Mouse (Mus musculus) right cerebral cortex, postnatal 10 days (tissue): ENCODE measurements at regions not wholly inside any gene's neighbourhood (a gene's known extent, or its start where the extent isn't known, plus 50 kb on each side); places are given as distances from the start of the nearest gene placed in this dataset.

Source experiments
- DNase-seq, 2 experiments: peaks; one replicate each; pipeline ENCODE4 v3.0.0; 2021; ENCODE audit warnings: low spot score in 2 of 2

GRCm38 (mm10) chr7:36095258-36096130 is 292.7 kb upstream of the Zfp507 start:
- DNase-seq: no peak

- no peak for DNase-seq
Measured at GRCm38 (mm10) chr7:36091132-36091531, 288.3 kb upstream of the Zfp507 start.

GRCm38 (mm10) chr7:36090291-36091123 is 287.7 kb upstream of the Zfp507 start:
- no peak for DNase-seq

- DNase-seq: no peak
Measured at GRCm38 (mm10) chr7:36087598-36087997, 284.8 kb upstream of the Zfp507 start.

GRCm38 (mm10) chr7:36078666-36079065 is 275.9 kb upstream of the Zfp507 start:
- DNase-seq: no peak

- no peak for DNase-seq
Measured at GRCm38 (mm10) chr7:36078089-36078654, 275.4 kb upstream of the Zfp507 start.

- no peak for DNase-seq
Measured at GRCm38 (mm10) chr7:36077271-36077670, 274.5 kb upstream of the Zfp507 start.

GRCm38 (mm10) chr7:36076021-36076441 is 273.2 kb upstream of the Zfp507 start:
- no peak for DNase-seq

- peak in 1 of 2 experiments; percentile 64 for DNase-seq
Measured at GRCm38 (mm10) chr7:36071774-36072173, 269.0 kb upstream of the Zfp507 start.

- no peak for DNase-seq
Measured at GRCm38 (mm10) chr7:36066725-36067124, 263.9 kb upstream of the Zfp507 start.

- peak; percentile 40 for DNase-seq
Measured at GRCm38 (mm10) chr7:36061679-36062078, 258.9 kb upstream of the Zfp507 start.

- DNase-seq: peak; percentile 64 to 86
Measured at GRCm38 (mm10) chr7:36060426-36060825, 257.6 kb upstream of the Zfp507 start.

- peak in 1 of 2 experiments; percentile 39 for DNase-seq
Measured at GRCm38 (mm10) chr7:36046053-36046452, 243.2 kb upstream of the Zfp507 start.

- no peak for DNase-seq
Measured at GRCm38 (mm10) chr7:36031881-36032280, 229.1 kb upstream of the Zfp507 start.

GRCm38 (mm10) chr7:36023015-36023414 is 220.2 kb upstream of the Zfp507 start:
- DNase-seq: no peak

GRCm38 (mm10) chr7:36022489-36022888 is 219.7 kb upstream of the Zfp507 start:
- DNase-seq: no peak

- DNase-seq: no peak
Measured at GRCm38 (mm10) chr7:36016926-36017753, 214.3 kb upstream of the Zfp507 start.

GRCm38 (mm10) chr7:35996609-35997008 is 193.8 kb upstream of the Zfp507 start:
- no peak for DNase-seq

GRCm38 (mm10) chr7:35992511-35992910 is 189.7 kb upstream of the Zfp507 start:
- DNase-seq: no peak

- no peak for DNase-seq
Measured at GRCm38 (mm10) chr7:35991141-35991540, 188.3 kb upstream of the Zfp507 start.

GRCm38 (mm10) chr7:35989456-35989855 is 186.7 kb upstream of the Zfp507 start:
- DNase-seq: no peak
